Mouse (Mus musculus) intestine, postnatal 0 days (tissue): ENCODE measurements around the gene Stx8. TPM values are rescaled to one million over a fixed set of nuclear protein-coding genes. Genes with fewer than 3 reads are reported as not detected.

Source experiments
- ATAC-seq: fragments of 200-750 bp; cut with Nextera tagmentation; 2 replicates; pipeline ENCODE4 v1.8.0; 2017; ENCODE audit warnings: mild to moderate bottlenecking, moderate TSS enrichment, moderate library complexity
- H3K27ac ChIP-seq: fragments of 300-500 bp; sonication (generic); 2 replicates; pipeline ENCODE4 v1.5.1; 2014; ENCODE audit warnings: mild to moderate bottlenecking, low read depth, low read length, moderate library complexity
- H3K27me3 ChIP-seq: fragments of 300-500 bp; sonication (generic); replicated peaks from 2 replicates; pipeline ENCODE4 v1.6.1; 2014; ENCODE audit warnings: low read length, mixed read lengths; ENCODE audit not compliant: control insufficient read depth, insufficient read depth
- H3K36me3 ChIP-seq: fragments of 300-500 bp; sonication (generic); 2 replicates; pipeline ENCODE4 v1.6.1; 2014; ENCODE audit warnings: mild to moderate bottlenecking, moderate library complexity; ENCODE audit not compliant: control insufficient read depth, insufficient read depth
- H3K4me1 ChIP-seq: fragments of 300-500 bp; sonication (generic); replicated peaks from 2 replicates; pipeline ENCODE4 v1.6.1; 2014; ENCODE audit warnings: antibody characterized with exemption, low read length, mixed read lengths; ENCODE audit not compliant: control insufficient read depth, insufficient read depth
- H3K4me2 ChIP-seq: fragments of 300-500 bp; sonication (generic); replicated peaks from 2 replicates; pipeline ENCODE4 v1.6.1; 2014; ENCODE audit warnings: low read depth, mild to moderate bottlenecking, moderate library complexity
- H3K4me3 ChIP-seq: fragments of 300-500 bp; sonication (generic); 2 replicates; pipeline ENCODE4 v1.5.1; 2014; ENCODE audit warnings: low read depth, low read length
- H3K9ac ChIP-seq: fragments of 300-500 bp; sonication (generic); 2 replicates; pipeline ENCODE4 v1.6.1; 2014; ENCODE audit warnings: mild to moderate bottlenecking, low read depth, low read length
- H3K9me3 ChIP-seq: fragments of 300-500 bp; sonication (generic); 2 replicates; pipeline ENCODE4 v1.6.1; 2016; ENCODE audit warnings: mixed run types; ENCODE audit not compliant: control insufficient read depth
- CTCF ChIP-seq: sonication (generic); IDR thresholded peaks from 2 replicates; pipeline ENCODE4 v1.5.1; 2016; ENCODE audit warnings: low read depth, mild to moderate bottlenecking, control low read depth, antibody characterized with exemption, moderate library complexity
- WGBS: fragments of 180-500 bp; shearing (Covaris S2); extraction: QIAGEN DNeasy Blood & Tissue Kit; methylation state at CpG from one replicate; pipeline ENCODE4 v1.1.7; 2014; 5-methylcytosine and 5-hydroxymethylcytosine counted together
- polyA plus RNA-seq: library from polyadenylated mRNA; unstranded; fragments of >200 nt; fragmentation: Nextera tagmentation; extraction: Ambion mirVana; gene quantifications from 2 replicates; pipeline ENCODE4 v1.2.1, GENCODE M21; 2015

The Stx8 gene
- polyA plus RNA-seq, 1 experiment from 2014 or later, result 79.1 TPM

DNA sequence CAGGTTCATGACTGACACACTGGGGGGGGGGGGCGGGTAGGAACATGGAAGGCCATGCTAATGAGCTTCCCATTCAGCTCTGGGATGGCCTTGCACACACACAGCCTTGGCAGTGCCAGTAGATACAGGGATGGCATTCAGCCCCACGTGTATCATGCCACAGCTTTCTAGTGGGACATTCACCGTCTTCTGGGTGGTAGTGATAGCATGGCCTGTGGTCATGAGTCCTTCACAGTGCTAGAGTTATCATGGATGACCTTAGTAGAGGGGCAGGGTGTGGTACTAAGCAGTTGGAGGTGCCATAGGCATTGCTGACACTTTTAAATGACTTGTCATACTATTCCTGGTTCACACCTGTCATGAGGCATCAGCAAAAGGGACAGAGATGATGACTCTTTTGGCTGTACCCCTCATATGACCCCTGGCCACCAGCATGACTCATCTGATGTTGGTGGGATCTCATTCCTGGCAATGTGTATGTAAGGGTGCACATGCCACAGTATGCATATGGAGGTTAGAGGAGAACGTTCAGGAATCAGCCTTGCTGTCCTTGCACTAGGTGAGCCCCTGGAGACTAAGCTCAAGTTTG is 69.4 kb downstream of the Stx8 start:
- 83% methylated on average over 4 of the region's 4 CpGs for WGBS
- no peaks in the 10 kb centered on the region for H3K27me3 ChIP-seq
- no peak for TF ChIP-seq CTCF
- no peak overlapping the region for H3K4me3 ChIP-seq
- ATAC-seq, result no peak
- H3K9me3 ChIP-seq, result no peaks in the 10 kb centered on the region
- no peaks in the 10 kb centered on the region for H3K36me3 ChIP-seq
- H3K4me1 ChIP-seq, result peaks cover 13% of the 10 kb centered on the region; the same call in 1 of the 2 replicates
- H3K4me2 ChIP-seq, result no peak overlapping the region
- H3K9ac ChIP-seq, result no peak overlapping the region
- H3K27ac ChIP-seq, result no peak overlapping the region

DNA sequence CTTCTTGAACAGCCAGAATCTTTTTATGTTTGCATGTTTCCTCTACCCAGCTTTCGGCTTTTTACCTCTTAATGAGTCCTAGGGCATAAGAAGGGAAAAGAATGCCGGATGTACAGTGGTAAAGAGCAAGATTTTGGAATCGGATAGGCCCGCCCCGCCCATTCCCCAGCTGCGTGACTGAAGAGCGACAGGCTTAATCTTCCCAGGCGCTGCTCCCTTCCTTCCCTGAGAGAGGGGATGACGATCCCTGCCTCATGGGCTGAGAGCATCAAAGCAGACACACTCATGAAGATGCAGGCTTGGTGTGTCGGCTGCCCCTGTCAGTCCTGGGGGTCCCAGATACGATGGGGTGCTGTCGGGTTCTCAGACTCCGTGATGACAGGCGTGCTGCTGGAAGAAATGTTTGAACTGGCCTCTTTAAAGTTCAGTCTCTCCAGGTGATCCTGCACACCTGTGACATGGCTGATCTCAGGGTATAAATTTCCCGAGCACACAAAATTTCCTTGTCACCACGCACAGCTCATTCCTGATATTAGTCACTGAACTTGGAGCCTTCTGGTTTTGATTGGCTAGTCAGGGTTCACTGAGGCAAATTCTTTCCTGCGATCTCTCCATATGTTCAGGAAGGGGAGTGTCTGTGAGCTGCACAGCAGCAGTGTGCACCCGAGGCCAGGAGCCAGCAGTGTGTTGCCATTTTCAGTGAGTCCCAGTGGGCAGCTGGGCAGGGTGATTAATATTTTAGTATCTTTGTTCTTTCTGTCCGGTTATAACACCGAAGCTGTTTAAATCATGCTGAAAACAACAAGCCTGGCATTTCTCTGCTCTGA is 70.4 kb downstream of the Stx8 start:
- 0 out of 2 replicates have a peak, but pooled peaks cover 9% of the 10 kb centered on the region for H3K4me1 ChIP-seq
- H3K27me3 ChIP-seq, result no peaks in the 10 kb centered on the region
- H3K9me3 ChIP-seq, result no peaks in the 10 kb centered on the region
- H3K36me3 ChIP-seq, result no peaks in the 10 kb centered on the region
- 74% methylated on average over 20 of the region's 20 CpGs for WGBS
- H3K4me3 ChIP-seq, result no peak overlapping the region
- no peak for ATAC-seq
- TF ChIP-seq CTCF, result no peak
- H3K4me2 ChIP-seq, result no peak overlapping the region
- no peak overlapping the region for H3K9ac ChIP-seq
- H3K27ac ChIP-seq, result no peak overlapping the region

GRCm38 (mm10) chr11:68037093-68037492 is 71.1 kb downstream of the Stx8 start:
- ATAC-seq, result no peak
- Histone ChIP-seq H3K9ac (no peak overlapping the region), H3K9me3 (no peaks in the 10 kb centered on the region), H3K27me3 (no peaks in the 10 kb centered on the region), H3K4me1 (0 out of 2 replicates have a peak, but pooled peaks cover 9% of the 10 kb centered on the region), H3K4me2 (no peak overlapping the region), H3K36me3 (no peaks in the 10 kb centered on the region), H3K4me3 (no peak overlapping the region), H3K27ac (no peak overlapping the region)
- 67% methylated on average over 9 of the region's 9 CpGs for WGBS
- TF ChIP-seq CTCF, result no peak

GRCm38 (mm10) chr11:68038101-68038500 is 72.1 kb downstream of the Stx8 start:
- Histone ChIP-seq H3K4me3 (no peak overlapping the region), H3K9ac (no peak overlapping the region), H3K4me1 (0 out of 2 replicates have a peak, but pooled peaks cover 9% of the 10 kb centered on the region), H3K36me3 (no peaks in the 10 kb centered on the region), H3K27ac (no peak overlapping the region), H3K9me3 (no peaks in the 10 kb centered on the region), H3K27me3 (no peaks in the 10 kb centered on the region), H3K4me2 (no peak overlapping the region)
- whole genome bisulfite sequencing, result 71% methylated on average over 2 of the region's 2 CpGs
- TF ChIP-seq CTCF, result no peak
- ATAC-seq, result no peak

DNA sequence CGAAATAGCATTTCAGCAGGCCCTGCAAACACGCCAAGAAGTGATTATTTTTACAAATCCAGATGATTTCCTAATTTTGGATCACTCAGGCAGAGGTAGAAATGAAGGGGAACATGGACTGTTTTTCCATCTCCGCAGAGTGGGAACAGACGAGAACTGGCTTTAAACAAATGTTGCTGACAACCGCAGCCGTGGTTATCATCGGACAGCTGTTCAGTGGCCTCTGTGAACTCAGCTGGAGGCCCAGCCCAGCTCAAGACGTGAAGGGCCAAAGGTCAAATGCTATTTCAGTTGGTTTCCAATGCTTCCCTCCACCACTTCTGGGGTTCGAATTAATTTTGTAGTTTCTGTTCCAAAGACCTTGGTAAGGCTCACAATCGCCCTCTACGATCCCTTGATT is 78.2 kb downstream of the Stx8 start:
- ATAC-seq, result peak; percentile 62; the same call in 1 of the 2 replicates
- H3K27me3 ChIP-seq, result no peaks in the 10 kb centered on the region
- H3K27ac ChIP-seq, result peak overlapping the region; percentile 55
- no peak for TF ChIP-seq CTCF
- 0 out of 2 replicates have a peak, but pooled peaks cover 9% of the 10 kb centered on the region for H3K4me1 ChIP-seq
- H3K4me3 ChIP-seq, result no peak overlapping the region
- H3K9me3 ChIP-seq, result no peaks in the 10 kb centered on the region
- no peaks in the 10 kb centered on the region for H3K36me3 ChIP-seq
- WGBS, result 37% methylated on average over 11 of the region's 11 CpGs
- 0 out of 2 replicates have a peak overlapping the region, but pooled peaks have one; percentile 4 for H3K4me2 ChIP-seq
- no peak overlapping the region for H3K9ac ChIP-seq

- Histone ChIP-seq H3K4me2 (no peak overlapping the region), H3K9me3 (no peaks in the 10 kb centered on the region), H3K27ac (no peak overlapping the region), H3K4me1 (0 out of 2 replicates have a peak, but pooled peaks cover 8% of the 10 kb centered on the region), H3K9ac (no peak overlapping the region), H3K27me3 (no peaks in the 10 kb centered on the region), H3K36me3 (no peaks in the 10 kb centered on the region), H3K4me3 (no peak overlapping the region)
- no peak for ATAC-seq
- 52% methylated on average over 3 of the region's 3 CpGs for WGBS
- peak; percentile 73 for TF ChIP-seq CTCF
These were observed 80.9 kb downstream of the Stx8 start for GRCm38 (mm10) chr11:68046916-68047315.
